In the genomic region with DNA sequence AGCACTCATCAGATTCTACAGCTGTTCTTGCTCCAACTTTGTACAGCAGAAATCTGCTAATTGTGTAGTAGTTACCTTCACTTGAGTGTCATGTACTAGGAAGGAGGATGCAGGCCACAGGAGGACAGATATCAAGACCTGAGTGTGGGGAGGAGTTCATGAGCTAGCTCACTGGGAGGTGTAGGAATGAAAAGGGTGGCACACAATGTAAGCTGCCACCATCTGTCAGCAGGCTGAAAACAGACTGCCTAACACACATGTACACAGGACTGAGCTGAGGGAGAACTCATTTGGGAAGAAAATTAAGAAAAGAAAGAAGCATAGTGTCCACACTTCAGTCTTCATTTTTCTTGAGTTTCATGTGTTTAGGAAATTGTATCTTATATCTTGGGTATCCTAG, we compare ENCODE assay signal across 25 mouse cellular contexts.
"Had no signal": no experiment of that assay in that cellular context is flagged by ENCODE, and none has a peak within 500 bp of the region (broad histone marks: within the 10 kb centered on the region; RNA-seq: fewer than 3 reads in every experiment).

No protein-coding gene starts in this region.

- H3K4me3 ChIP-seq: intestine, embryonic 15.5 days; kidney, embryonic 15.5 days; limb, embryonic 12.5 days; limb, embryonic 15.5 days; liver, embryonic 12.5 days; liver, embryonic 15.5 days; lung, embryonic 15.5 days; megakaryocyte, embryonic 14.5 days; midbrain, embryonic 10.5 days; midbrain, embryonic 13.5 days; myocyte; neural tube, embryonic 13.5 days; stomach, embryonic 15.5 days had no signal

- H3K36me3 ChIP-seq: intestine, embryonic 15.5 days; kidney, embryonic 15.5 days; liver, embryonic 12.5 days; liver, embryonic 15.5 days; lung, embryonic 15.5 days; stomach, embryonic 15.5 days had no signal

- ATAC-seq: intestine, embryonic 15.5 days; liver, embryonic 12.5 days; midbrain, embryonic 13.5 days; midbrain, embryonic 16.5 days had no signal

- H3K27me3 ChIP-seq: intestine, embryonic 15.5 days; kidney, embryonic 15.5 days; limb, embryonic 12.5 days; limb, embryonic 15.5 days; liver, embryonic 12.5 days; liver, embryonic 15.5 days; lung, embryonic 15.5 days; megakaryocyte, embryonic 14.5 days; midbrain, embryonic 13.5 days; stomach, embryonic 15.5 days had no signal

- H3K9me3 ChIP-seq: intestine, embryonic 15.5 days; kidney, embryonic 15.5 days; limb, embryonic 12.5 days; limb, embryonic 15.5 days; liver, embryonic 12.5 days; liver, embryonic 15.5 days; lung, embryonic 15.5 days; megakaryocyte, embryonic 14.5 days; midbrain, embryonic 10.5 days; midbrain, embryonic 13.5 days; neural tube, embryonic 13.5 days; stomach, embryonic 15.5 days had no signal

- H3K4me2 ChIP-seq: intestine, embryonic 15.5 days; kidney, embryonic 15.5 days; limb, embryonic 12.5 days; limb, embryonic 15.5 days; liver, embryonic 12.5 days; liver, embryonic 15.5 days; lung, embryonic 15.5 days; midbrain, embryonic 13.5 days; neural tube, embryonic 13.5 days; stomach, embryonic 15.5 days had no signal

- H3K9ac ChIP-seq: intestine, embryonic 15.5 days; kidney, embryonic 15.5 days; limb, embryonic 12.5 days; limb, embryonic 15.5 days; liver, embryonic 12.5 days; liver, embryonic 15.5 days; lung, embryonic 15.5 days; midbrain, embryonic 13.5 days; neural tube, embryonic 13.5 days; stomach, embryonic 15.5 days had no signal

- DNase-seq: kidney, adult 11 months; kidney, adult 8-10 months; kidney, postnatal 10 days; kidney, postnatal 36 days; left cerebral cortex, postnatal 4 days; lung, adult 18-20 months; lung, postnatal 10 days; lung, postnatal 36 days; right cerebral cortex, postnatal 14 days; spleen, adult 18-20 months; thymus, postnatal 25 days had no signal

- H3K27ac ChIP-seq: intestine, embryonic 15.5 days; kidney, embryonic 15.5 days; limb, embryonic 12.5 days; limb, embryonic 15.5 days; liver, embryonic 12.5 days; liver, embryonic 15.5 days; lung, embryonic 15.5 days; midbrain, embryonic 10.5 days; midbrain, embryonic 13.5 days; neural tube, embryonic 13.5 days; stomach, embryonic 15.5 days had no signal

- H3K4me1 ChIP-seq: intestine, embryonic 15.5 days; kidney, embryonic 15.5 days; limb, embryonic 12.5 days; limb, embryonic 15.5 days; liver, embryonic 12.5 days; liver, embryonic 15.5 days; lung, embryonic 15.5 days; megakaryocyte, embryonic 14.5 days; midbrain, embryonic 10.5 days; midbrain, embryonic 13.5 days; neural tube, embryonic 13.5 days; stomach, embryonic 15.5 days had no signal
